Mouse (Mus musculus) cortical plate, adult 2 months (tissue): ENCODE results near the gene Smg6. TPM values are rescaled to one million over a fixed set of nuclear protein-coding genes. Genes with fewer than 3 reads are reported as not detected.

Source experiments
- H3K27ac ChIP-seq: fragments of 200-500 bp; 2 replicates; pipeline ENCODE4 v1.5.1; 2012; ENCODE audit warnings: low read length, control low read depth, inconsistent platforms; ENCODE audit not compliant: insufficient read depth
- H3K4me1 ChIP-seq: fragments of 200-500 bp; 2 replicates; pipeline ENCODE4 v1.6.1; 2011; ENCODE audit warnings: low read length; ENCODE audit not compliant: control insufficient read depth, insufficient read depth
- H3K4me3 ChIP-seq: fragments of 200-500 bp; 2 replicates; pipeline ENCODE4 v1.5.1; 2011; ENCODE audit warnings: mild to moderate bottlenecking, low read length, control low read depth; ENCODE audit not compliant: insufficient read depth
- CTCF ChIP-seq: fragments of 200-500 bp; IDR thresholded peaks from 2 replicates; pipeline ENCODE4 v1.5.1; 2011; ENCODE audit warnings: mild to moderate bottlenecking, control low read depth, low read length; ENCODE audit not compliant: insufficient read depth; ENCODE audit errors: extremely low read depth
- POLR2A ChIP-seq: fragments of 200-500 bp; IDR thresholded peaks from 2 replicates; pipeline ENCODE4 v1.6.1; 2011; ENCODE audit warnings: mild to moderate bottlenecking, low read length, control low read depth; ENCODE audit not compliant: insufficient read depth; ENCODE audit errors: extremely low read depth
- polyA plus RNA-seq: library from polyadenylated mRNA; depleted of rRNA; stranded (reverse); fragments of >200 nt; gene quantifications from 2 replicates; pipeline ENCODE4 v1.2.3, GENCODE M21; 2012

Gene Smg6
- polyA plus RNA-seq, 1 experiment: 26.9 TPM

- no peak overlapping the region for H3K4me3 ChIP-seq
- H3K4me1 ChIP-seq: peaks cover 6% of the 10 kb centered on the region
- TF ChIP-seq CTCF (no peak), POLR2A (no peak)
- H3K27ac ChIP-seq: no peak overlapping the region
These were observed 126.3 kb downstream of the Smg6 start for GRCm38 (mm10) chr11:75051712-75052550.

GRCm38 (mm10) chr11:75053020-75053419, 127.4 kb downstream of the Smg6 start:
- Histone ChIP-seq H3K4me3 (no peak overlapping the region), H3K4me1 (peaks cover 5% of the 10 kb centered on the region), H3K27ac (no peak overlapping the region)
- TF ChIP-seq CTCF: no peak
- TF ChIP-seq POLR2A: no peak

- H3K27ac ChIP-seq: no peak overlapping the region; the same call in 1 of the 2 replicates
- no peak overlapping the region for H3K4me3 ChIP-seq
- peaks cover 5% of the 10 kb centered on the region for H3K4me1 ChIP-seq
- TF ChIP-seq POLR2A (no peak), CTCF (no peak)
These were observed 128.1 kb downstream of the Smg6 start for GRCm38 (mm10) chr11:75053722-75054121.

GRCm38 (mm10) chr11:75054184-75054877, 128.7 kb downstream of the Smg6 start:
- H3K4me1 ChIP-seq: peaks cover 5% of the 10 kb centered on the region
- TF ChIP-seq CTCF: no peak
- no peak for TF ChIP-seq POLR2A
- H3K27ac ChIP-seq: no peak overlapping the region
- no peak overlapping the region for H3K4me3 ChIP-seq

GRCm38 (mm10) chr11:75054878-75055214, 129.2 kb downstream of the Smg6 start:
- Histone ChIP-seq H3K4me3 (no peak overlapping the region), H3K27ac (no peak overlapping the region), H3K4me1 (peaks cover 5% of the 10 kb centered on the region)
- no peak for TF ChIP-seq POLR2A
- TF ChIP-seq CTCF: no peak

- TF ChIP-seq POLR2A: no peak
- no peak for TF ChIP-seq CTCF
- Histone ChIP-seq H3K27ac (no peak overlapping the region), H3K4me3 (no peak overlapping the region), H3K4me1 (no peaks in the 10 kb centered on the region)
These were observed 137.0 kb downstream of the Smg6 start for GRCm38 (mm10) chr11:75062650-75063049.

GRCm38 (mm10) chr11:75064266-75064665, 138.6 kb downstream of the Smg6 start:
- no peaks in the 10 kb centered on the region for H3K4me1 ChIP-seq
- no peak overlapping the region for H3K27ac ChIP-seq
- H3K4me3 ChIP-seq: no peak overlapping the region
- TF ChIP-seq POLR2A (no peak), CTCF (no peak)

GRCm38 (mm10) chr11:75071352-75071751, 145.7 kb downstream of the Smg6 start:
- TF ChIP-seq CTCF (no peak), POLR2A (no peak)
- no peak overlapping the region for H3K4me3 ChIP-seq
- H3K4me1 ChIP-seq: no peaks in the 10 kb centered on the region
- no peak overlapping the region for H3K27ac ChIP-seq

GRCm38 (mm10) chr11:75072932-75073625, 147.5 kb downstream of the Smg6 start:
- no peak overlapping the region for H3K4me3 ChIP-seq
- TF ChIP-seq POLR2A: no peak
- no peak for TF ChIP-seq CTCF
- no peaks in the 10 kb centered on the region for H3K4me1 ChIP-seq
- H3K27ac ChIP-seq: no peak overlapping the region
